In genomic region chr19:43692815-43693214, GRCm38 (mm10) we compare ENCODE assay signal across 20 mouse cellular contexts. TPM values are rescaled to one million over a fixed set of nuclear protein-coding genes. Genes with fewer than 3 reads are reported as not detected.
DNase-seq lines count a peak whose midpoint lies in the region; ATAC-seq and TF ChIP-seq lines count a peak whose summit lies in the region.
"Had no signal": no experiment of that assay in that cellular context is flagged by ENCODE, and none has a peak within 500 bp of the region (broad histone marks: within the 10 kb centered on the region; RNA-seq: fewer than 3 reads in every experiment).

No protein-coding gene starts in this region.

- peak overlapping the region; percentile 38 for H3K4me2 ChIP-seq in intestine, postnatal 0 days (replicated peaks; ENCODE audit: low read depth)
- no peak overlapping the region for H3K4me2 ChIP-seq in intestine, embryonic 16.5 days (ENCODE audit: low read depth, low read length)
- no peak overlapping the region for H3K4me2 ChIP-seq in kidney, embryonic 14.5 days (replicated peaks; ENCODE audit: low read depth, low read length)
- H3K4me2 ChIP-seq in midbrain, embryonic 14.5 days (ENCODE audit: low read length) = no peak overlapping the region
- no peak overlapping the region for H3K4me2 ChIP-seq in midbrain, embryonic 11.5 days
- H3K4me2 ChIP-seq: forebrain, embryonic 13.5 days; heart, embryonic 11.5 days; heart, embryonic 15.5 days had no signal

- TF ChIP-seq CTCF in intestine, postnatal 0 days (IDR thresholded peaks at IDR 0.05; ENCODE audit: low read depth) = no peak

- H3K4me3 ChIP-seq in intestine, postnatal 0 days (ENCODE audit: low read depth, low read length) = no peak overlapping the region
- no peak overlapping the region for H3K4me3 ChIP-seq in intestine, embryonic 16.5 days (ENCODE audit: low read length)
- H3K4me3 ChIP-seq in kidney, embryonic 14.5 days (ENCODE audit: low read length) = no peak overlapping the region
- H3K4me3 ChIP-seq in midbrain, embryonic 14.5 days (replicated peaks; ENCODE audit: low read depth, low read length) = no peak overlapping the region
- no peak overlapping the region for H3K4me3 ChIP-seq in midbrain, embryonic 11.5 days (ENCODE audit: low read depth, low read length)
- H3K4me3 ChIP-seq: embryonic facial prominence, embryonic 10.5 days; forebrain, embryonic 13.5 days; heart, adult 2 months; heart, embryonic 15.5 days had no signal

- 0 out of 2 replicates have a peak, but pooled peaks cover 4% of the 10 kb centered on the region for H3K4me1 ChIP-seq in intestine, postnatal 0 days (replicated peaks; ENCODE audit: control insufficient read depth, insufficient read depth, low read length)
- H3K4me1 ChIP-seq in intestine, embryonic 16.5 days (ENCODE audit: control insufficient read depth, insufficient read depth, low read length) = peaks cover 16% of the 10 kb centered on the region
- peaks cover 12% of the 10 kb centered on the region; the same call in 1 of the 2 replicates for H3K4me1 ChIP-seq in kidney, embryonic 14.5 days (ENCODE audit: control insufficient read depth, insufficient read depth, low read length)
- 0 out of 2 replicates have a peak, but pooled peaks cover 2% of the 10 kb centered on the region for H3K4me1 ChIP-seq in midbrain, embryonic 14.5 days (ENCODE audit: control insufficient read depth, insufficient read depth, low read length)
- H3K4me1 ChIP-seq in midbrain, embryonic 11.5 days (ENCODE audit: control insufficient read depth, insufficient read depth, low read length) = peaks cover 7% of the 10 kb centered on the region

- H3K9ac ChIP-seq in intestine, postnatal 0 days (ENCODE audit: low read depth, low read length) = no peak overlapping the region
- no peak overlapping the region; the same call in 1 of the 2 replicates for H3K9ac ChIP-seq in intestine, embryonic 16.5 days (ENCODE audit: low read depth, low read length)
- H3K9ac ChIP-seq in kidney, embryonic 14.5 days (ENCODE audit: low read depth, low read length) = no peak overlapping the region
- H3K9ac ChIP-seq in midbrain, embryonic 14.5 days (replicated peaks; ENCODE audit: low read length) = no peak overlapping the region
- H3K9ac ChIP-seq in midbrain, embryonic 11.5 days (ENCODE audit: low read length) = no peak overlapping the region
- H3K9ac ChIP-seq: forebrain, embryonic 13.5 days; forebrain, postnatal 0 days; heart, embryonic 15.5 days had no signal

- ATAC-seq in intestine, postnatal 0 days = no peak
- ATAC-seq in intestine, embryonic 16.5 days = no peak
- ATAC-seq in kidney, embryonic 14.5 days (ENCODE audit: low FRiP score, low TSS enrichment) = no peak
- no peak for ATAC-seq in midbrain, embryonic 14.5 days (ENCODE audit: low FRiP score, low TSS enrichment)
- ATAC-seq in midbrain, embryonic 11.5 days (ENCODE audit: low FRiP score) = no peak
- ATAC-seq: forebrain, embryonic 13.5 days; forebrain, postnatal 0 days had no signal

- 81% methylated on average over 14 of the region's 14 CpGs for WGBS in intestine, postnatal 0 days
- WGBS in intestine, embryonic 16.5 days = 90% methylated on average over 14 of the region's 14 CpGs
- WGBS in kidney, embryonic 14.5 days = 65% methylated on average over 14 of the region's 14 CpGs
- WGBS in midbrain, embryonic 14.5 days = 41% methylated on average over 14 of the region's 14 CpGs
- WGBS in midbrain, embryonic 11.5 days = 45% methylated on average over 14 of the region's 14 CpGs

- H3K27me3 ChIP-seq in intestine, postnatal 0 days (replicated peaks; ENCODE audit: control insufficient read depth, insufficient read depth, low read length) = no peaks in the 10 kb centered on the region
- H3K27me3 ChIP-seq in intestine, embryonic 16.5 days (replicated peaks; ENCODE audit: control insufficient read depth, insufficient read depth, low read length) = no peaks in the 10 kb centered on the region
- H3K27me3 ChIP-seq in kidney, embryonic 14.5 days (ENCODE audit: control insufficient read depth, insufficient read depth, low read length) = peaks cover 3% of the 10 kb centered on the region; the same call in 1 of the 2 replicates
- H3K27me3 ChIP-seq in midbrain, embryonic 14.5 days (ENCODE audit: control insufficient read depth, insufficient read depth, low read length) = no peaks in the 10 kb centered on the region
- no peaks in the 10 kb centered on the region for H3K27me3 ChIP-seq in midbrain, embryonic 11.5 days (ENCODE audit: control insufficient read depth, insufficient read depth, low read length)
- H3K27me3 ChIP-seq: forebrain, embryonic 13.5 days; heart, embryonic 15.5 days had no signal

- H3K9me3 ChIP-seq in intestine, postnatal 0 days (ENCODE audit: control insufficient read depth) = no peaks in the 10 kb centered on the region
- H3K9me3 ChIP-seq in intestine, embryonic 16.5 days (ENCODE audit: control insufficient read depth, low read length) = no peaks in the 10 kb centered on the region
- no peaks in the 10 kb centered on the region for H3K9me3 ChIP-seq in kidney, embryonic 14.5 days (ENCODE audit: control insufficient read depth, low read length)
- no peaks in the 10 kb centered on the region for H3K9me3 ChIP-seq in midbrain, embryonic 14.5 days (ENCODE audit: control insufficient read depth, low read length)
- no peaks in the 10 kb centered on the region for H3K9me3 ChIP-seq in midbrain, embryonic 11.5 days (ENCODE audit: control insufficient read depth, low read length)
- H3K9me3 ChIP-seq: embryonic facial prominence, embryonic 10.5 days; forebrain, embryonic 13.5 days; heart, embryonic 15.5 days had no signal

- H3K36me3 ChIP-seq in intestine, postnatal 0 days (ENCODE audit: control insufficient read depth, insufficient read depth) = peaks cover 8% of the 10 kb centered on the region; the same call in 1 of the 2 replicates
- 0 out of 2 replicates have a peak, but pooled peaks cover 3% of the 10 kb centered on the region for H3K36me3 ChIP-seq in intestine, embryonic 16.5 days (ENCODE audit: control insufficient read depth, insufficient read depth, low read length)
- H3K36me3 ChIP-seq in kidney, embryonic 14.5 days (ENCODE audit: control insufficient read depth, insufficient read depth, low read length) = no peaks in the 10 kb centered on the region
- no peaks in the 10 kb centered on the region for H3K36me3 ChIP-seq in midbrain, embryonic 14.5 days (ENCODE audit: control insufficient read depth, insufficient read depth, low read length)
- no peaks in the 10 kb centered on the region for H3K36me3 ChIP-seq in midbrain, embryonic 11.5 days (ENCODE audit: control insufficient read depth, insufficient read depth, low read length)
- H3K36me3 ChIP-seq: heart, embryonic 15.5 days had no signal

- DNase-seq in kidney, postnatal 25 days = peak; percentile 47 to 62
- DNase-seq in midbrain, embryonic 14.5 days = peak; percentile 9
- no peak for DNase-seq in midbrain, embryonic 11.5 days (ENCODE audit: low spot score, missing footprints)
- DNase-seq in embryo, embryonic 11 days = no peak
- DNase-seq: adrenal gland, adult 2 months; adrenal gland, postnatal 25 days; cerebellum, adult 18-20 months; cerebellum, adult 9-11 months; cerebellum, postnatal 36 days; forebrain, postnatal 0 days; gastrocnemius, postnatal 14 days; heart, adult 2 months; heart, postnatal 14 days had no signal

- no peak overlapping the region for H3K27ac ChIP-seq in intestine, postnatal 0 days (ENCODE audit: low read depth, low read length)
- H3K27ac ChIP-seq in intestine, embryonic 16.5 days (ENCODE audit: low read length) = no peak overlapping the region
- H3K27ac ChIP-seq in kidney, embryonic 14.5 days (ENCODE audit: low read depth, low read length) = no peak overlapping the region
- H3K27ac ChIP-seq in midbrain, embryonic 14.5 days (replicated peaks; ENCODE audit: low read depth, low read length) = no peak overlapping the region
- H3K27ac ChIP-seq in midbrain, embryonic 11.5 days (ENCODE audit: low read depth, low read length) = no peak overlapping the region
- H3K27ac ChIP-seq: embryonic facial prominence, embryonic 10.5 days; forebrain, embryonic 13.5 days; heart, adult 2 months; heart, embryonic 15.5 days had no signal

RNA-seq across cellular contexts. Expression of gene Entpd7, which starts 3.3 kb away (rescaled TPM):
- 61.5 and 65.2 TPM in 2 replicates for polyA plus RNA-seq in intestine, postnatal 0 days (2015; fragmentation: Nextera tagmentation; extraction: Ambion mirVana)
- polyA plus RNA-seq in intestine, embryonic 16.5 days (2015; fragmentation: Nextera tagmentation; extraction: Ambion mirVana) = 27.6 and 36.9 TPM in 2 replicates
- 15.7 and 16.1 TPM in 2 replicates for polyA plus RNA-seq in kidney, embryonic 14.5 days (2014; fragmentation: Nextera tagmentation; extraction: Ambion mirVana)
- polyA plus RNA-seq in midbrain, embryonic 14.5 days (2014; fragmentation: Nextera tagmentation; extraction: Ambion mirVana) = 10.3 and 10.5 TPM in 2 replicates
- 12.2 and 12.7 TPM in 2 replicates for polyA plus RNA-seq in midbrain, embryonic 11.5 days (2014; fragmentation: Nextera tagmentation; extraction: Ambion mirVana)

RNA-seq across cellular contexts. Expression of gene Slc25a28, which starts 18.1 kb away (rescaled TPM):
- polyA plus RNA-seq in intestine, postnatal 0 days (2015; fragmentation: Nextera tagmentation; extraction: Ambion mirVana) = 20.6 and 20.7 TPM in 2 replicates
- 19.5 and 20.0 TPM in 2 replicates for polyA plus RNA-seq in intestine, embryonic 16.5 days (2015; fragmentation: Nextera tagmentation; extraction: Ambion mirVana)
- polyA plus RNA-seq in kidney, embryonic 14.5 days (2014; fragmentation: Nextera tagmentation; extraction: Ambion mirVana) = 13.6 TPM in 2 replicates
- 10.8 and 16.7 TPM in 2 replicates for polyA plus RNA-seq in midbrain, embryonic 14.5 days (2014; fragmentation: Nextera tagmentation; extraction: Ambion mirVana)
- polyA plus RNA-seq in midbrain, embryonic 11.5 days (2014; fragmentation: Nextera tagmentation; extraction: Ambion mirVana) = 7.6 and 9.7 TPM in 2 replicates

RNA-seq across cellular contexts. Expression of gene Cutc, which starts 60.0 kb away (rescaled TPM):
- polyA plus RNA-seq in intestine, postnatal 0 days (2015; fragmentation: Nextera tagmentation; extraction: Ambion mirVana) = 21.2 and 23.2 TPM in 2 replicates
- polyA plus RNA-seq in intestine, embryonic 16.5 days (2015; fragmentation: Nextera tagmentation; extraction: Ambion mirVana) = 23.5 and 25.6 TPM in 2 replicates
- polyA plus RNA-seq in kidney, embryonic 14.5 days (2014; fragmentation: Nextera tagmentation; extraction: Ambion mirVana) = 15.3 and 18.0 TPM in 2 replicates
- 7.6 and 10.6 TPM in 2 replicates for polyA plus RNA-seq in midbrain, embryonic 14.5 days (2014; fragmentation: Nextera tagmentation; extraction: Ambion mirVana)
- polyA plus RNA-seq in midbrain, embryonic 11.5 days (2014; fragmentation: Nextera tagmentation; extraction: Ambion mirVana) = 11.6 and 12.8 TPM in 2 replicates

RNA-seq across cellular contexts. Expression of gene Cox15, which starts 60.0 kb away (rescaled TPM):
- polyA plus RNA-seq in intestine, postnatal 0 days (2015; fragmentation: Nextera tagmentation; extraction: Ambion mirVana) = 15.3 and 16.8 TPM in 2 replicates
- 18.6 and 21.7 TPM in 2 replicates for polyA plus RNA-seq in intestine, embryonic 16.5 days (2015; fragmentation: Nextera tagmentation; extraction: Ambion mirVana)
- 5.7 and 10.5 TPM in 2 replicates for polyA plus RNA-seq in kidney, embryonic 14.5 days (2014; fragmentation: Nextera tagmentation; extraction: Ambion mirVana)
- 8.4 and 10.6 TPM in 2 replicates for polyA plus RNA-seq in midbrain, embryonic 14.5 days (2014; fragmentation: Nextera tagmentation; extraction: Ambion mirVana)
- 8.2 and 9.3 TPM in 2 replicates for polyA plus RNA-seq in midbrain, embryonic 11.5 days (2014; fragmentation: Nextera tagmentation; extraction: Ambion mirVana)

Comparison
In these comparisons a context has a peak if more than half of its experiments do, and no peak if none do; other contexts are left out.
1. DNase-seq: peak in kidney, postnatal 25 days (2 of 2) and midbrain, embryonic 14.5 days (single experiment); none in midbrain, embryonic 11.5 days (single experiment) and embryo, embryonic 11 days (single experiment).